Mouse (Mus musculus): ENCODE data around the gene Ddx54.
A peak's percentile ranks its signal among the peaks of the same experiment; 100 is the strongest.

Gene Ddx54

GRCm38 (mm10) chr5:120576781-120577301 is 35.7 kb upstream of the Ddx54 start:
- TF ChIP-seq GATA4 (IDR thresholded peaks at IDR 0.05; ENCODE audit: insufficient replicate concordance, low read length): no peak

- TF ChIP-seq GATA4 (IDR thresholded peaks at IDR 0.05; ENCODE audit: insufficient replicate concordance, low read length): no peak
Observed at GRCm38 (mm10) chr5:120577935-120578441, 34.6 kb upstream of the Ddx54 start.

- TF ChIP-seq GATA4 (IDR thresholded peaks at IDR 0.05; ENCODE audit: insufficient replicate concordance, low read length): no peak
Observed at GRCm38 (mm10) chr5:120578504-120579081, 33.9 kb upstream of the Ddx54 start.

GRCm38 (mm10) chr5:120579211-120579897 is 33.2 kb upstream of the Ddx54 start:
- TF ChIP-seq GATA4 (IDR thresholded peaks at IDR 0.05; ENCODE audit: insufficient replicate concordance, low read length): no peak

- TF ChIP-seq GATA4 (IDR thresholded peaks at IDR 0.05; ENCODE audit: insufficient replicate concordance, low read length): no peak
Observed at GRCm38 (mm10) chr5:120579898-120580626, 32.5 kb upstream of the Ddx54 start.

- no peak for TF ChIP-seq GATA4 (IDR thresholded peaks at IDR 0.05; ENCODE audit: insufficient replicate concordance, low read length)
Observed at GRCm38 (mm10) chr5:120582002-120582401, 30.5 kb upstream of the Ddx54 start.

GRCm38 (mm10) chr5:120583511-120583910 is 29.0 kb upstream of the Ddx54 start:
- TF ChIP-seq GATA4 (IDR thresholded peaks at IDR 0.05; ENCODE audit: insufficient replicate concordance, low read length): no peak

- no peak for TF ChIP-seq GATA4 (IDR thresholded peaks at IDR 0.05; ENCODE audit: insufficient replicate concordance, low read length)
Observed at GRCm38 (mm10) chr5:120584968-120585367, 27.6 kb upstream of the Ddx54 start.

GRCm38 (mm10) chr5:120586741-120587615 is 25.6 kb upstream of the Ddx54 start:
- TF ChIP-seq GATA4 (IDR thresholded peaks at IDR 0.05; ENCODE audit: insufficient replicate concordance, low read length): peak; percentile 18; the same call in 1 of the 2 replicates

GRCm38 (mm10) chr5:120587616-120587926 is 25.0 kb upstream of the Ddx54 start:
- no peak for TF ChIP-seq GATA4 (IDR thresholded peaks at IDR 0.05; ENCODE audit: insufficient replicate concordance, low read length)

- TF ChIP-seq GATA4 (IDR thresholded peaks at IDR 0.05; ENCODE audit: insufficient replicate concordance, low read length): no peak
Observed at GRCm38 (mm10) chr5:120587940-120588568, 24.5 kb upstream of the Ddx54 start.

- peak; percentile 40; the same call in 1 of the 2 replicates for TF ChIP-seq GATA4 (IDR thresholded peaks at IDR 0.05; ENCODE audit: insufficient replicate concordance, low read length)
Observed at GRCm38 (mm10) chr5:120588569-120589094, 23.9 kb upstream of the Ddx54 start, which contains the start of the genes Tpcn1 and Iqcd. Gene Tpcn1, minus strand, starts transcription at chr5:120588673. Gene Iqcd, plus strand, starts transcription at chr5:120589016.

- TF ChIP-seq GATA4 (IDR thresholded peaks at IDR 0.05; ENCODE audit: insufficient replicate concordance, low read length): no peak
Observed at GRCm38 (mm10) chr5:120590356-120591010, 22.1 kb upstream of the Ddx54 start.

Data from liver, adult (tissue).